Mouse (Mus musculus) embryonic facial prominence, embryonic 10.5 days (tissue): ENCODE results near the gene Git1. TPM values are rescaled to one million over a fixed set of nuclear protein-coding genes. Genes with fewer than 3 reads are reported as not detected.
A peak's percentile ranks its signal among the peaks of the same experiment; 100 is the strongest.

Experiments
- DNase-seq: peaks from one replicate; pipeline ENCODE4 v3.0.0-alpha.2; 2017; ENCODE audit warnings: low spot score
- H3K27ac ChIP-seq: fragments of 300-500 bp; sonication (generic); replicated peaks from 2 replicates; pipeline ENCODE4 v1.5.1; 2016; ENCODE audit warnings: mild to moderate bottlenecking
- H3K27me3 ChIP-seq: fragments of 300-500 bp; sonication (generic); replicated peaks from 2 replicates; pipeline ENCODE4 v1.6.1; 2016; ENCODE audit warnings: low read depth, mild to moderate bottlenecking; ENCODE audit not compliant: poor library complexity, severe bottlenecking
- H3K36me3 ChIP-seq: fragments of 300-500 bp; sonication (generic); replicated peaks from 2 replicates; pipeline ENCODE4 v1.6.1; 2016; ENCODE audit warnings: mild to moderate bottlenecking, moderate library complexity
- H3K4me1 ChIP-seq: fragments of 300-500 bp; sonication (generic); 2 replicates; pipeline ENCODE4 v1.6.1; 2016
- H3K4me3 ChIP-seq: fragments of 300-500 bp; sonication (generic); 2 replicates; pipeline ENCODE4 v1.5.1; 2016; ENCODE audit warnings: mild to moderate bottlenecking, moderate library complexity
- H3K9me3 ChIP-seq: fragments of 300-500 bp; sonication (generic); 2 replicates; pipeline ENCODE4 v1.6.1; 2016; ENCODE audit warnings: mild to moderate bottlenecking
- WGBS: fragments of 180-500 bp; shearing (Covaris S2); methylation state at CpG from one replicate; pipeline ENCODE4 v1.1.7; 2016; 5-methylcytosine and 5-hydroxymethylcytosine counted together
- polyA plus RNA-seq: library from polyadenylated mRNA; unstranded; fragments of >200 nt; fragmentation: Nextera tagmentation; extraction: Ambion mirVana; gene quantifications from 2 replicates; pipeline ENCODE4 v1.2.1, GENCODE M21; 2016

The Git1 gene
- polyA plus RNA-seq, 1 experiment from 2014 or later: 13.2 TPM

DNA sequence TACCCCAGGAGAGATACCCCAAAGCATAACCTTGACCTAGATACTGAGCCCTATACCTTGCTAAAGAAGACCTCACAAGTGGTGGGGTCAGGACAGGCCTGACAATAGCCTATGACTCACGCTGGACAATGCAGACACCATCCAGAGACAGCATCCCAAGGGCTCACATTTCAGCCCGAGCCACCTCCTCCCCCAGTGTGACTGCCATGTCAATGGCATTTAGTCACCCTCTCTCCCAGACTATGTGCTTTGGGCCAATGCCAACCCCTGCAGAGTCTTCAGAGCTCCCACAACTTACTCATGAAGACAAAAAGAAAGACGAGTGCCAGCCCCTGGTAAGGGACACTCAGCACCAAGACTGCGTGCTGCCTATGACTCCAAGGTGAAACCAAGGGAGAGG is 28.7 kb upstream of the Git1 start:
- Histone ChIP-seq H3K27me3 (peaks cover 98% of the 10 kb centered on the region), H3K4me1 (peaks cover 29% of the 10 kb centered on the region), H3K4me3 (no peak overlapping the region), H3K36me3 (no peaks in the 10 kb centered on the region; the same call in 1 of the 2 replicates), H3K27ac (no peak overlapping the region), H3K9me3 (no peaks in the 10 kb centered on the region)
- 60% methylated on average over 4 of the region's 4 CpGs for WGBS
- DNase-seq: no peak

DNA sequence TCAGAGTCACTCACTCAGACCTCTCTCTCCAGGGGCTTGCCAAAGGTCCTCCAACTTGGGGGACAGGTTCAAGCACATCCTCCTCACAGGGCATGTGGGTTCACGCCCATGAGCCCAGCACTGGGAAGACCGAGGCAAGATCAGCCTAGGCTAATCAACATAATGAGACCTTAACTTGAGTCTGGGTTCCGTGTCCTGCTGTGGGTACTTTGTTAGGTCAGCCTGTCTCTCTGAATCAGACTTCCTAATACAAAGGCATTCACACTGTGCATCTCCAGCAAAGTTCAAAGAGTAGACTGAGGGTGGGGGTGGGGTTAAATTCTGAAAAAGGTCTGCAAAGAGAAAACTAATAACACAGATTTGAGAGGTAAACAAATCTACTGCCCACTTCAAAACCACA is 28.3 kb upstream of the Git1 start:
- Histone ChIP-seq H3K27me3 (peaks cover 100% of the 10 kb centered on the region), H3K9me3 (no peaks in the 10 kb centered on the region), H3K4me1 (peaks cover 29% of the 10 kb centered on the region), H3K27ac (no peak overlapping the region), H3K4me3 (no peak overlapping the region), H3K36me3 (peaks cover 2% of the 10 kb centered on the region; the same call in 1 of the 2 replicates)
- 59% methylated on average over 3 of the region's 3 CpGs for WGBS
- DNase-seq: no peak

DNA sequence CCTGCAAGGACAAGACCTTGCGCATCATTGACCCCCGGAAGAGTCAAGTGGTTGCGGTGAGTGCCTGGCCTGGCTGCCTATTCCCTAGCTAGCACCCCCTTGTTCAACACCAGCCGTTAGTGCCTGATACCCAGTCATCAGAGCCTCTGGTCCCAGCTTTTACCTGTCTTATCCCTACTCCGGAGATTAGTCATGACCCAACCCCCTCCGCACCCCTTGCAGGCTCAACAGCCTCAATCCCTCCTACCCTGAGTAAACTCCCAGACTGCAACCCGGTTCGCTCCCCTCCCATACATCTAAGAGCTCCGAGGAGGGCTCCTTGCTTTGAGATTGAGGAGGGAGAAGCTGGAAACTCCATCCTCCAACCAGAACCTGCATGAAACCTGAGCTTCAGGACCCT is 26.8 kb upstream of the Git1 start:
- H3K4me3 ChIP-seq: peak overlapping the region; percentile 36
- H3K4me1 ChIP-seq: peaks cover 29% of the 10 kb centered on the region
- no peak overlapping the region for H3K27ac ChIP-seq
- H3K9me3 ChIP-seq: no peaks in the 10 kb centered on the region
- peaks cover 16% of the 10 kb centered on the region for H3K36me3 ChIP-seq
- H3K27me3 ChIP-seq: peaks cover 95% of the 10 kb centered on the region
- no peak for DNase-seq
- WGBS: 37% methylated on average over 9 of the region's 9 CpGs

DNA sequence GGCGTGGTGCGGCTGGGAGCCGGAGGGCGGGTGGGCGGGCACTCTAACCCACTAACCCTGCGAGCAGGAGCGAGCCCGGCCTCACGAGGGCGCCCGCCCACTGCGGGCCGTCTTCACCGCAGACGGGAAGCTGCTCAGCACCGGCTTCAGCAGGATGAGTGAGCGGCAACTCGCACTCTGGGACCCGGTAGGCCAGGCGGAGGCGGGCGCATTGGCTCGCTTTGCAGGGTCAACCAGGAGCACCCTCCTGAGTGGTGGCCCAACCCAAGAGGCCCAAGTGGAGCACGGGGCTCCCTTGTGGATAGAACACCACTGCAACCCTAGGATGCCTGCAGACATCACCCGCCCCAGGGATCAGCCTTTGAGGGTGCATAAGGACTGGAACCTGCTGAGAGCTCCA is 26.2 kb upstream of the Git1 start:
- WGBS: 3% methylated on average over 25 of the region's 25 CpGs
- Histone ChIP-seq H3K36me3 (peaks cover 23% of the 10 kb centered on the region), H3K9me3 (no peaks in the 10 kb centered on the region), H3K4me3 (peak overlapping the region; percentile 36), H3K27ac (no peak overlapping the region; the same call in 1 of the 2 replicates), H3K27me3 (peaks cover 89% of the 10 kb centered on the region), H3K4me1 (peaks cover 25% of the 10 kb centered on the region)
- peak; percentile 79 for DNase-seq

DNA sequence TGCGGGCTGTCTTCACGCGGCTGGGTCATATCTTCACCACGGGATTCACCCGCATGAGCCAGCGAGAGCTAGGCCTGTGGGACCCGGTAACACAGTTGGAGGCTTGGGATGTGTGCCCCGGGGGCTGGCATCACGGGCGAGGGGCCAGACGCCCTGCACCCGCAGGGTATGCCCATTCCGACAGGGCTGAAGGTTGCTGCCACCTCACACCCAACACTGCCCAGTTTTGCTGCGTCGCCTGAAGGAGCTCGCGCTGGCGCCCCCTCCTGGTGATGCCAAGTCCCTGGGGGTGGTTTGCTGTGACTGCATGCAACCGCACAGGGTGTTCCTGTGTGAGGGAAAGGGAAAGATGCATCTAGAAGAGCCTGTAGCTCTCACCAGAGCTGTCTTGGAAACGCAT is 25.6 kb upstream of the Git1 start:
- peaks cover 29% of the 10 kb centered on the region for H3K36me3 ChIP-seq
- H3K27me3 ChIP-seq: peaks cover 82% of the 10 kb centered on the region
- H3K27ac ChIP-seq: no peak overlapping the region; the same call in 1 of the 2 replicates
- H3K9me3 ChIP-seq: no peaks in the 10 kb centered on the region
- DNase-seq: peak; percentile 75
- H3K4me1 ChIP-seq: peaks cover 19% of the 10 kb centered on the region
- peak overlapping the region; percentile 36 for H3K4me3 ChIP-seq
- WGBS: 16% methylated on average over 20 of the region's 20 CpGs

DNA sequence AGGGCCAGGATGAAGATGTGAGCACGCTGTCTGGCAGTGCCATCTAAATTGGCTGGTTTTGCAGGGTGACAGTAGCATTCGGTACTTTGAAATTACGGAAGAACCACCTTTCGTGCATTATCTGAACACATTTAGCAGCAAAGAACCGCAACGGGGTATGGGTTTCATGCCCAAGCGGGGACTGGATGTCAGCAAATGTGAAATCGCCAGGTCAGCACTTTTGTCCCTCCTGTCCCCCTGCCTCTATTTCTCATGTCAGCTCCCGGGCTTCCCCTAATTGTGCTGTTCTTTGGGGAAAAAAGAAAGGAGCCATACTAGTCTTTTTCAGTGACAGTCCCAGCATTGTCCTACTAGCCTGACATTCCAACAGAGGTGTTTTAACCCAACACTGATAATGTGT is 25.0 kb upstream of the Git1 start:
- H3K27me3 ChIP-seq: peaks cover 76% of the 10 kb centered on the region
- WGBS: 86% methylated on average over 9 of the region's 9 CpGs

DNA sequence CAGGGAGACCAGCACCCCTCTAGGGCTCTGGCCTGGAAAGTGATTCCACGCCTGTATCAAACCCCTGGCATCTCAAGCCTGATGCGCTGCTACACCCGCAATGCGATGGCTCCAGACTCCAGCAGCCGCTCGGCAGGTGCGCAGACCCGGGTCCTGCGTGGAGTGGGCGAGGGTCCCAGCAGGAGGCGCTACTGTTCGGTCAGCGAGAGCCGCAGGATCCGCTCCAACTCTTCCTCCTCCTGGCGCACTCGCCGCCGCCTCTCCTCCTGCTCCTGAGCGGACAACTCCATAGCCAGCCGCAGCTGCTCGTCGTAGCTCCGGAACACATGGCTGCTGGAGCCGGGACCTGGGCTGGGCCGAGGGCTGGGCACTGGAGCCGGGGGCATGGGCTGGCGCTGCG is 22.0 kb upstream of the Git1 start:
- H3K36me3 ChIP-seq: peaks cover 61% of the 10 kb centered on the region
- H3K9me3 ChIP-seq: no peaks in the 10 kb centered on the region
- no peak overlapping the region for H3K27ac ChIP-seq
- WGBS: 71% methylated on average over 29 of the region's 29 CpGs
- no peak for DNase-seq
- no peak overlapping the region for H3K4me3 ChIP-seq
- H3K27me3 ChIP-seq: peaks cover 46% of the 10 kb centered on the region
- peaks cover 15% of the 10 kb centered on the region for H3K4me1 ChIP-seq

More for the DNA sequence above, 25.0 kb upstream of the Git1 start:
- Histone ChIP-seq H3K4me3 (no peak overlapping the region), H3K9me3 (no peaks in the 10 kb centered on the region), H3K4me1 (peaks cover 16% of the 10 kb centered on the region), H3K36me3 (peaks cover 35% of the 10 kb centered on the region), H3K27ac (no peak overlapping the region)
- no peak for DNase-seq

DNA sequence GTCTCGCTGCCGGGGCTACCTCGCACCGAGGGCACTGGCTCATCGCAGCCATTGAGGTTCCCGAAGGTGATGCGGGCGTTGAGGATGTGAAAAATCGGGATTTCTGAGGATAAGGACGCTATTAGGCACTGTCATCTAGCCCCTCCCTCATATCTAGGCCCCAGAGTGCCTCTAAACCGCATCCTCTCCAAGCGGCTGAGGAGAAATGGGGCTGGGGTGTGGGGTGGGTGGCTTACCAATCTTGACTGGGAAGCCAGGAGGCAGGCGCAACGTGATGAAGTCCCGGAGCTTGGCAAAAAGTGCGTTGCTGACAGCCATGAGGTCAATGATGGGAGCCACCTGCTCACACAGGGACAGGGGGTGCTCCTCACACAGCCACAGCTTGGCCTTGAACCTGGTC is 20.6 kb upstream of the Git1 start:
- Histone ChIP-seq H3K9me3 (no peaks in the 10 kb centered on the region), H3K27me3 (peaks cover 33% of the 10 kb centered on the region), H3K27ac (no peak overlapping the region), H3K36me3 (peaks cover 71% of the 10 kb centered on the region), H3K4me3 (no peak overlapping the region), H3K4me1 (peaks cover 2% of the 10 kb centered on the region)
- no peak for DNase-seq
- 89% methylated on average over 16 of the region's 16 CpGs for WGBS

DNA sequence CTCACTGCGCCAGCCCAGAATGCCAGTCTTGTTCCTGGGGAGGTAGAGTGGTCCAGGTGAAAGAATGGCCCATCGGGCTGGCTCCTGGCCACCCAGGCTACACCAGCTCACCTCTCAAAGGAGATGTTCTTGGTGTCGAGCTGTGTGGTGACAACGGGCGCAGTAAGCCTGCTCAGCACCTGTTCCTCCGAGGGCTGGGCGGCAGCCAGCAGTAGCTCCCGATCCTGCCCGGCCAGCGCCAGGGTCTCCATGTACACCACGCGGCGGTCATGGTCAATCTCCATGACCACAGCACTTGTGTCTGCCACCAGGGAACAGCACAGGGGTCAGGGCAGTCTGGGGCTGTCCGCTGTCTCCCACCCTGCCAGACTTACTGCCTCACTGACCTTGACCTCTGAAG is 17.1 kb upstream of the Git1 start:
- Histone ChIP-seq H3K4me1 (no peaks in the 10 kb centered on the region; the same call in 1 of the 2 replicates), H3K27me3 (no peaks in the 10 kb centered on the region; the same call in 1 of the 2 replicates), H3K27ac (no peak overlapping the region), H3K36me3 (peaks cover 58% of the 10 kb centered on the region), H3K4me3 (no peak overlapping the region), H3K9me3 (no peaks in the 10 kb centered on the region)
- WGBS: 95% methylated on average over 14 of the region's 14 CpGs
- DNase-seq: no peak

DNA sequence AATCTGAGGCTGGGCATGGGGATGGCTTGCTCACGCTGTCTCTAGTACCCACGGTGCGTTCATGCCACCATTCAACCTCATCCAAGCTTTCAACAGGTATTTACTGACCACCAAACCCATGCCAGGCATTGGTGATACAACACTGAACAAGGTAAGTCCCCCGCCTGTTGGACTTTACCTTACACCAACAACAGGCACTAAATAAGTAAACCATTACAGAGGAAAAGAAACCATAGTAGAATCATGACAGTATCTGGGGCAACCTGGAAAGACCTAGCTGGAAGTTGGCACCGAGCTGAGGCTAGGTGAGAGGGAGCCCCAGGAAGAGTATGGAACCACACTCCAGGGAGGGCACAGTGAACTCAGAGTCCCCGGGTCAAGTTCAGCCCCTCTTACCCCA is 16.5 kb upstream of the Git1 start:
- no peaks in the 10 kb centered on the region for H3K9me3 ChIP-seq
- H3K4me1 ChIP-seq: no peaks in the 10 kb centered on the region; the same call in 1 of the 2 replicates
- H3K27me3 ChIP-seq: no peaks in the 10 kb centered on the region; the same call in 1 of the 2 replicates
- peaks cover 57% of the 10 kb centered on the region for H3K36me3 ChIP-seq
- H3K27ac ChIP-seq: no peak overlapping the region
- no peak overlapping the region for H3K4me3 ChIP-seq
- WGBS: 90% methylated on average over 6 of the region's 6 CpGs
- DNase-seq: no peak

DNA sequence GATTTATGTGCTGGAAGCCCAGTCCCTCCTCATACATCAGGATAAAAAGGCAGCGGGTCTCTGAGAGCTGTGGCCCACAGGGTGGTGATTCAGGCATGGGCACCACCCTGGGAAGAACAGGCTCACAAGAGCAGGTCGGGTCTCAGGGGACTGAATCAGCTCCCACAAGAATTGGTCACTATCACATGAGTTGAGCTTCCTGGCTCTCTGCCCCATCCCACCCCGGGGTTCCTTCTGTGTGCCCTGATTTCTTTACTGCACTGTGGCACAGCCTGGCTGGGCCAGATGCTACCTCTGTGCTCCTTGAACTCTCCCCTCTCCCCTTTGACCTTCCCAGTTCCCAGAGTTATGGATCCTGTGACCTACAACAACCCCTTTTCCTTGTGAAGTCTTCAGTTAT is 10.3 kb upstream of the Git1 start:
- H3K4me1 ChIP-seq: peaks cover 42% of the 10 kb centered on the region
- no peak overlapping the region for H3K4me3 ChIP-seq
- H3K27ac ChIP-seq: no peak overlapping the region
- H3K27me3 ChIP-seq: no peaks in the 10 kb centered on the region
- no peak for DNase-seq
- H3K36me3 ChIP-seq: peaks cover 21% of the 10 kb centered on the region; the same call in 1 of the 2 replicates
- H3K9me3 ChIP-seq: no peaks in the 10 kb centered on the region
- WGBS: 75% methylated on average over 3 of the region's 3 CpGs

DNA sequence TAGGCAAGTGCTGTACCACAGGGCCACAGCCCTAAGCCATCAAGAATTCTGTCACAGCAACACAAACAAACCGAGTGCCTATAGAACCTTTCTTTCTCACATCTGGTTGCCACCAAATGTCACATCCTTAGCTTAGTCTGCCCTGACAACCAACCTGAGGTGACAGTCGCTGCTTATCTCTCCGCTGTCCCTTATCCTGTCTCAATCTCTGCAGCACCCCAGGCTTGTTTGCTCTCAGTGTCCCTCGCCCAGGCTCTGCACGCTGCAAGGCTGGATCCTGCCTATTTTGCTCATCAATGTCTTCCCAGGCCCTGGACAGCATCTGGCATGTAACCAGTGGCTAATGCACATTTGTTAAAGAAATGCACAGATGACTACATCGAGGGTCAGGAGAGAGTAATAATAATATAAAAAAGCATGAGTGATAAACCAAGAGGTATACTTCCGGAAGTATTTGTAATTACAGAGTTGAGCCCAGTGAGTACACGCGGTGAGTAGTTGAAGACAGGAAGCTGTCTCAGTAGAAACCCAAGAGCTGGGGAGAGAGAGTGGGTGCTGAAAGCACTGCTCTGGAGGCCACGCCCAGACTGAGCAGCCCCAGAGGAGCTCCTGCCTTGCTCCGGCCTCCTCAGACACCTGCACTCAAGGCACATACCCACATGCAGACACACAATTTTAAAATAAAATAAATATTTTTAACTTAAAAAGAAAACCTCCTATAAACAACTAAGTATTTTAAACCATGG is 9.7 kb upstream of the Git1 start:
- H3K4me3 ChIP-seq: no peak overlapping the region
- H3K4me1 ChIP-seq: peaks cover 49% of the 10 kb centered on the region
- H3K27ac ChIP-seq: no peak overlapping the region
- H3K27me3 ChIP-seq: no peaks in the 10 kb centered on the region
- WGBS: 75% methylated on average over 11 of the region's 11 CpGs
- DNase-seq: no peak
- H3K9me3 ChIP-seq: no peaks in the 10 kb centered on the region
- peaks cover 21% of the 10 kb centered on the region; the same call in 1 of the 2 replicates for H3K36me3 ChIP-seq

DNA sequence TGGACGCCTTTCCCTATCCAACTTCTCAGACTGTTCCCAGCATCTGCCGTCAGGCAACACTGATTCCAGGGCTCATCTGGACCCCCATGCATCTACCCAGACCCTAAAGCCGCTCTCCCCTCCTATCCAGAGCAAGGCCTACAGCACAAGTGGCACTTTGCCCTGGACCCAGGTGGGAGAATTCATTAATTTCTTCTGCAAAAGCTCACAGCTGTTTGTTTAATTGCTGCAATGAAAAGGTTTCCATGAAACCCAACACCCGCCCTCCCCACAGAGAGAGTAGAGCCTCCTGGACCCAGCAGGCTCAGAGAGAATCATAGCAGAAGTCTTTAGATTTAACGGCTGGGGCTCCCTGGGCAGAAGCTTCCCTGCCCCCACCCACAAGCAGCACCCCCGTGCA is 8.1 kb upstream of the Git1 start:
- Histone ChIP-seq H3K27me3 (no peaks in the 10 kb centered on the region), H3K27ac (no peak overlapping the region), H3K9me3 (no peaks in the 10 kb centered on the region), H3K4me1 (peaks cover 60% of the 10 kb centered on the region), H3K36me3 (peaks cover 21% of the 10 kb centered on the region; the same call in 1 of the 2 replicates), H3K4me3 (peak overlapping the region; percentile 11; the same call in 1 of the 2 replicates)
- DNase-seq: no peak
- 63% methylated on average over 6 of the region's 6 CpGs for WGBS
